Mouse (Mus musculus): Measurements from ENCODE around the gene Tap2. TPM values are rescaled to one million over a fixed set of nuclear protein-coding genes. Genes with fewer than 3 reads are reported as not detected.

The Tap2 gene
- total RNA-seq, 4 experiments from 2014 or later: 12.3 to 18.1 (median 15.9) TPM

- DNase-seq (ENCODE audit: low spot score in 2 of 2): no peak
Observed at GRCm38 (mm10) chr17:34248764-34249163, 45.4 kb downstream of the Tap2 start.

- DNase-seq (ENCODE audit: low spot score in 2 of 2): no peak
Observed at GRCm38 (mm10) chr17:34249361-34249760, 46.0 kb downstream of the Tap2 start.

- peak; percentile 21 to 39 for DNase-seq (ENCODE audit: low spot score in 2 of 2)
Observed at GRCm38 (mm10) chr17:34249878-34250277, 46.6 kb downstream of the Tap2 start.

- no peak for DNase-seq (ENCODE audit: low spot score in 2 of 2)
Observed at GRCm38 (mm10) chr17:34251666-34252065, 48.3 kb downstream of the Tap2 start.

GRCm38 (mm10) chr17:34256501-34256900 lies 53.2 kb downstream of the Tap2 start:
- DNase-seq (ENCODE audit: low spot score in 2 of 2): no peak

- DNase-seq (ENCODE audit: low spot score in 2 of 2): peak; percentile 65 to 86
Observed at GRCm38 (mm10) chr17:34257594-34258375, 54.5 kb downstream of the Tap2 start, which contains the start of gene H2-Ab1. Gene H2-Ab1, plus strand, starts transcription at chr17:34257689.

GRCm38 (mm10) chr17:34260551-34260950 lies 57.2 kb downstream of the Tap2 start:
- DNase-seq (ENCODE audit: low spot score in 2 of 2): no peak

GRCm38 (mm10) chr17:34261502-34261901 lies 58.2 kb downstream of the Tap2 start:
- DNase-seq (ENCODE audit: low spot score in 2 of 2): peak; percentile 58 to 72

- DNase-seq (ENCODE audit: low spot score in 2 of 2): peak; percentile 40 to 74
Observed at GRCm38 (mm10) chr17:34263068-34263467, 59.7 kb downstream of the Tap2 start.

- no peak for DNase-seq (ENCODE audit: low spot score in 2 of 2)
Observed at GRCm38 (mm10) chr17:34263811-34264371, 60.6 kb downstream of the Tap2 start.

GRCm38 (mm10) chr17:34264452-34265351 lies 61.4 kb downstream of the Tap2 start:
- no peak for DNase-seq (ENCODE audit: low spot score in 2 of 2)

Other genes with a start within 250 kb of the Tap2 start
- gene Vps52, start 247.7 kb upstream of the Tap2 start, total RNA-seq (2022): 10 to 100 TPM; 81.4 to 91.3 (median 81.9) TPM
- gene Rps18, start 247.5 kb upstream of the Tap2 start, total RNA-seq (2022): 100 to 1,000 TPM; 273 to 401 (median 339) TPM
- 100 to 1,000 TPM in 1 of 4 experiments, 10 to 100 TPM in 3; 29.6 to 138 (median 63.9) TPM for gene H2-K1, start 203.2 kb upstream of the Tap2 start, total RNA-seq (2022)
- gene Ring1, start 178.8 kb upstream of the Tap2 start, total RNA-seq (2022): 10 to 100 TPM; 34.8 to 44.1 (median 42.7) TPM
- 10 to 100 TPM; 57.9 to 62.2 (median 58.3) TPM for gene H2-Ke6, start 175.5 kb upstream of the Tap2 start, total RNA-seq (2022)
- 100 to 1,000 TPM in 1 of 4 experiments, 10 to 100 TPM in 3; 77.1 to 106 (median 92.6) TPM for gene Slc39a7, start 171.8 kb upstream of the Tap2 start, total RNA-seq (2022)
- 10 to 100 TPM; 70.8 to 85.4 (median 78.0) TPM for gene Rxrb, start 171.7 kb upstream of the Tap2 start, total RNA-seq (2022)
- gene Col11a2, start 164.1 kb upstream of the Tap2 start, total RNA-seq (2022): 10 to 100 TPM; 22.6 to 30.2 (median 27.5) TPM
- 1 to 10 TPM in 2 of 4 experiments, not detected in 2; 2.6 to 3.6 TPM for gene H2-Oa, start 111.2 kb upstream of the Tap2 start, total RNA-seq (2022)
- 10 to 100 TPM; 31.5 to 37.7 (median 34.2) TPM for gene H2-DMa, start 84.0 kb upstream of the Tap2 start, total RNA-seq (2022)
- gene Brd2, start 80.9 kb upstream of the Tap2 start, total RNA-seq (2022): 100 to 1,000 TPM; 190 to 204 (median 197) TPM
- 1 to 10 TPM in 2 of 4 experiments, under 1 TPM in 2; 0.51 to 3.5 (median 2.1) TPM for gene H2-DMb2, start 60.2 kb upstream of the Tap2 start, total RNA-seq (2022)
- gene H2-DMb1, start 50.5 kb upstream of the Tap2 start, total RNA-seq (2022): 1 to 10 TPM; 3.4 to 9.7 (median 6.0) TPM
- 10 to 100 TPM in 1 of 4 experiments, 1 to 10 TPM in 3; 2.5 to 10.6 (median 5.8) TPM for gene Tap1, start 16.0 kb upstream of the Tap2 start, total RNA-seq (2022)
- gene Psmb9, start 15.8 kb upstream of the Tap2 start, total RNA-seq (2022): 1 to 10 TPM; 3.9 to 9.0 (median 5.8) TPM
- gene Psmb8, start 5.8 kb upstream of the Tap2 start, total RNA-seq (2022): 10 to 100 TPM in 2 of 4 experiments, 1 to 10 TPM in 2; 3.8 to 18.8 (median 10.0) TPM
- 1 to 10 TPM in 2 of 4 experiments, under 1 TPM in 1, not detected in 1; 0.69 to 3.3 (median 1.8) TPM for gene H2-Ob, start 35.4 kb downstream of the Tap2 start, total RNA-seq (2022)
- gene H2-Ab1, start 54.2 kb downstream of the Tap2 start, total RNA-seq (2022): 10 to 100 TPM in 2 of 4 experiments, 1 to 10 TPM in 2; 1.1 to 31.1 (median 11.6) TPM
- 10 to 100 TPM in 2 of 4 experiments, 1 to 10 TPM in 1, under 1 TPM in 1; 0.70 to 29.8 (median 13.8) TPM for gene H2-Aa, start 84.3 kb downstream of the Tap2 start, total RNA-seq (2022)
- 10 to 100 TPM in 2 of 4 experiments, 1 to 10 TPM in 2; 1.9 to 25.1 (median 10.1) TPM for gene H2-Eb1, start 102.3 kb downstream of the Tap2 start, total RNA-seq (2022)
- not detected for gene H2-Eb2, start 122.1 kb downstream of the Tap2 start, total RNA-seq (2022)
- gene Btnl2, start 151.3 kb downstream of the Tap2 start, total RNA-seq (2022): 1 to 10 TPM in 1 of 4 experiments, under 1 TPM in 3; 0.47 to 1.0 (median 0.73) TPM
- gene Btnl1, start 173.6 kb downstream of the Tap2 start, total RNA-seq (2022): not detected
- gene BC051142, start 195.3 kb downstream of the Tap2 start, total RNA-seq (2022): 1 to 10 TPM; 3.5 to 6.1 (median 4.5) TPM